Mouse (Mus musculus): ENCODE measurements at regions not wholly inside any gene's neighbourhood (a gene's known extent, or its start where the extent isn't known, plus 50 kb on each side); places are given as distances from the start of the nearest gene placed in this dataset.

GRCm38 (mm10) chr11:12558995-12559633 is 94.4 kb upstream of the Cobl start:
- TF ChIP-seq CTCF (IDR thresholded peaks at IDR 0.05; ENCODE audit: low read depth, low read length) (no peak), EP300 (IDR thresholded peaks at IDR 0.05; ENCODE audit: insufficient read depth, low read depth, low read length) (no peak), POLR2A (IDR thresholded peaks at IDR 0.05; ENCODE audit: insufficient read depth, low read length) (no peak)

Measured in ES-Bruce4 (cell line).